Mouse (Mus musculus) spleen, adult 18-20 months (tissue): ENCODE measurements around the gene Ccdc136.

Experiments
- DNase-seq, 2 experiments: peaks; one replicate each; pipeline ENCODE4 v3.0.0; 2022; ENCODE audit warnings: mixed read lengths in 2 of 2

The Ccdc136 gene

GRCm38 (mm10) chr6:29439789-29440188, 43.7 kb downstream of the Ccdc136 start:
- no peak for DNase-seq

GRCm38 (mm10) chr6:29444773-29445172, 48.7 kb downstream of the Ccdc136 start:
- DNase-seq: peak; percentile 14 to 47

- DNase-seq: peak in 1 of 2 experiments; percentile 2
Observed at GRCm38 (mm10) chr6:29445354-29445753, 49.2 kb downstream of the Ccdc136 start.

- DNase-seq: no peak
Observed at GRCm38 (mm10) chr6:29449858-29450257, 53.7 kb downstream of the Ccdc136 start.

GRCm38 (mm10) chr6:29450667-29451066, 54.6 kb downstream of the Ccdc136 start:
- DNase-seq: no peak

- no peak for DNase-seq
Observed at GRCm38 (mm10) chr6:29461502-29461901, 65.4 kb downstream of the Ccdc136 start.

GRCm38 (mm10) chr6:29463388-29463787, 67.3 kb downstream of the Ccdc136 start:
- DNase-seq: no peak

- DNase-seq: peak; percentile 84 to 94
Observed at GRCm38 (mm10) chr6:29467583-29468354, 71.7 kb downstream of the Ccdc136 start, which contains the start of gene Atp6v1f. Atp6v1f (plus strand) TSS chr6:29467718.

- no peak for DNase-seq
Observed at GRCm38 (mm10) chr6:29468851-29469250, 72.7 kb downstream of the Ccdc136 start.

- no peak for DNase-seq
Observed at GRCm38 (mm10) chr6:29471137-29471536, 75.0 kb downstream of the Ccdc136 start, which contains the start of gene Atp6v1fnb. Atp6v1fnb (plus strand) TSS chr6:29471437.

GRCm38 (mm10) chr6:29473941-29474691, 78.0 kb downstream of the Ccdc136 start:
- DNase-seq: peak; percentile 58 to 73

GRCm38 (mm10) chr6:29474736-29475135, 78.6 kb downstream of the Ccdc136 start:
- no peak for DNase-seq
